Mouse (Mus musculus) G1E (cell line): ENCODE data around the gene 9530077C05Rik. TPM values are rescaled to one million over a fixed set of nuclear protein-coding genes. Genes with fewer than 3 reads are reported as not detected.
"Not testable (repeated sequence)": the region's sequence is repeated elsewhere in the genome, so short reads cannot be mapped to it uniquely, and the experiment has no call there.

ENCODE experiments used
- ATAC-seq: 2 replicates; pipeline ENCODE4 v1.8.0; 2016; ENCODE audit warnings: mild to moderate bottlenecking; ENCODE audit not compliant: insufficient number of reproducible peaks, poor library complexity, low FRiP score, severe bottlenecking; ENCODE audit errors: extremely low read depth
- DNase-seq: peaks from one replicate; pipeline ENCODE4 v3.0.0; 2012; ENCODE audit warnings: low spot score
- H3K27me3 ChIP-seq: 2 replicates; pipeline ENCODE4 v1.6.1; 2012; ENCODE audit warnings: mild to moderate bottlenecking, low read length, inconsistent platforms; ENCODE audit not compliant: insufficient read depth
- H3K36me3 ChIP-seq: replicated peaks from 2 replicates; pipeline ENCODE3; 2012; ENCODE audit warnings: mild to moderate bottlenecking, inconsistent platforms
- H3K4me1 ChIP-seq: 2 replicates; pipeline ENCODE4 v1.6.1; 2012; ENCODE audit warnings: low read depth, low read length, inconsistent platforms, mixed read lengths; ENCODE audit not compliant: insufficient read depth
- H3K4me3 ChIP-seq: 2 replicates; pipeline ENCODE4 v1.5.1; 2012; ENCODE audit warnings: low read depth, mild to moderate bottlenecking, inconsistent platforms, low read length, moderate library complexity, mixed read lengths
- H3K9me3 ChIP-seq: replicated peaks from 2 replicates; pipeline ENCODE4 v1.6.1; 2012; ENCODE audit warnings: inconsistent platforms
- CTCF ChIP-seq: IDR thresholded peaks from 2 replicates; pipeline ENCODE4 v1.5.1; 2012; ENCODE audit warnings: low read depth, low read length, inconsistent platforms, mixed read lengths
- GATA1 ChIP-seq: IDR thresholded peaks from 2 replicates; pipeline ENCODE4 v1.6.1; 2012; ENCODE audit warnings: borderline replicate concordance, low read length, inconsistent platforms, mixed read lengths
- GATA2 ChIP-seq: IDR thresholded peaks from 2 replicates; pipeline ENCODE4 v1.6.1; 2012; ENCODE audit warnings: low read depth, low read length, inconsistent platforms, borderline replicate concordance
- POLR2AphosphoS5 ChIP-seq: IDR thresholded peaks from 2 replicates; pipeline ENCODE4 v1.6.1; 2012; ENCODE audit warnings: low read depth, low read length, inconsistent platforms; ENCODE audit not compliant: insufficient replicate concordance
- TAL1 ChIP-seq: conservative IDR thresholded peaks from 2 replicates; pipeline ENCODE4 v1.6.1; 2012; ENCODE audit warnings: low read depth, low read length, inconsistent platforms, mixed read lengths
- polyA plus RNA-seq: library from polyadenylated mRNA; stranded (reverse); fragments of >175 nt; gene quantifications from 2 replicates; pipeline ENCODE4 v1.2.3, GENCODE M21; 2012
- total RNA-seq, 2 experiments: library from RNA; stranded (forward) in 1 of 2; stranded (reverse) in 1 of 2; fragments of 200-1000 nt in 1 of 2; fragments of >200 nt in 1 of 2; fragmentation: Nextera tagmentation in 1 of 2; gene quantifications; 2 replicates each; pipeline ENCODE4 v1.2.3; 2014 to 2017

9530077C05Rik gene
- total and polyA plus RNA-seq, 3 experiments = 1.3 to 6.8 (median 5.1) TPM

DNA sequence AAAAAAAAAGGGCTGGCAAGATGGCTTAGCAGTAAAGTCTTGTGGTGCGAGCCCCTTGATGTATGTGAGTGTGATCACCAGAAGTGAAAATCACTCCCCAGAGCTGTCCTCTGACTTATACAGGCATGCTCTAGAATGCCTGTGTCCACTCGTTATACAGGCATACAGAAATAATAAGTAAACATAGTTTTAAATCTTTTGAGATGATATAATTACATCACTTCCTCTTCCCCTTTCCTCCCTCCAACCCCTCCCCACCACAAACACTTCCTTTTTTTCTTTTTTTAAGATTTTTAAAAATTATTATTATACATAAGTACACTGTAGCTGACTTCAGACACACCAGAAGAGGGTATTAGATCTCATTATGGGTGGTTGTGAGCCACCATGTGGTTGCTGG is 16.6 kb upstream of the 9530077C05Rik start:
- no peak for TF ChIP-seq GATA1
- DNase-seq (no peak), ATAC-seq (no peak)
- peaks cover 24% of the 10 kb centered on the region for H3K4me1 ChIP-seq
- no peaks in the 10 kb centered on the region for H3K9me3 ChIP-seq
- H3K36me3 ChIP-seq = peaks cover 25% of the 10 kb centered on the region
- H3K27me3 ChIP-seq = no peaks in the 10 kb centered on the region
- H3K4me3 ChIP-seq = no peak overlapping the region

DNA sequence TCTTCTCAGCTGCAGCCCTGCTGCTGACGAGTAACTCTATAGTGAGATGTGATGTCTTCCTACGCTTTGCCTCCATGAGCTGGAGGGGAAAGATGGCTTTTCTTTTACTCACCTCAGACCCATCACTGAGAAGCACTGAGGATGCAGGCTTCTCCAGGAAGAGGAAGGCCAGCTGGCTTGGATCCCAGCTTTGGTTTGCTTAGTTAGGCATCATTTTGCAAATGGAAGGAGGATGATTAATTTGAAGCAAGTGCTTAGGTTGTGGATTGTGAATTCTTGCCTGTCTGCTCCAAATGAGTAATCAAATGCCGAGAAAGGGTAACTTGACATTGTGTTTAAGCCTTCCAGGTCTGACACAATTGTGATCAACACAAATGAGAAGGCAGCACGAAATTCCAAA is 12.3 kb upstream of the 9530077C05Rik start:
- H3K4me1 ChIP-seq = peaks cover 22% of the 10 kb centered on the region
- ATAC-seq = no peak
- no peaks in the 10 kb centered on the region for H3K9me3 ChIP-seq
- H3K27me3 ChIP-seq = no peaks in the 10 kb centered on the region
- TF ChIP-seq GATA2 = no peak
- TF ChIP-seq TAL1 = no peak
- no peak for TF ChIP-seq GATA1
- no peak for TF ChIP-seq CTCF
- TF ChIP-seq POLR2AphosphoS5 = no peak
- H3K36me3 ChIP-seq = peaks cover 20% of the 10 kb centered on the region
- no peak overlapping the region for H3K4me3 ChIP-seq
- DNase-seq = no peak

DNA sequence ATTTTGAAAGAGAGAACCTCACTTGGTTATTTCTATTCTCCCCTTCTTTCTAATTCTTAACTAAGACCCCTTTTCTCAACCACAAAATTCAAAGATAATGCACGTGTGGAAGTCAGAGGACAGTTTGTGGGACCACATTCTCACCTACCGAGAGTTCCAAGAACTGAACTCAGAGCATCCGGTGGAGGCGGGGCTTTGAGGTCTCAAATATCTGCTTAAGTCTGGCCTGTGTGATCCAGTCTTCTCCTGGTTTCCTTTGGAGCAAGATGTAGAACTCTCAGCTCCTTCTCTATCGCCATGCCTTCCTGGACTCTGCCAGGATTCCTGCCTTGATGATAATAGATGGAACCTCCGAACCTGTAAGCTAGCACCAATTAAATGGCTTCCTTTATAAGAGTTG is 9.3 kb upstream of the 9530077C05Rik start:
- Histone ChIP-seq H3K27me3 (no peaks in the 10 kb centered on the region), H3K9me3 (no peaks in the 10 kb centered on the region), H3K36me3 (peaks cover 9% of the 10 kb centered on the region), H3K4me1 (peaks cover 17% of the 10 kb centered on the region), H3K4me3 (no peak overlapping the region)
- TF ChIP-seq TAL1 (no peak), GATA1 (no peak), GATA2 (no peak), CTCF (no peak), POLR2AphosphoS5 (no peak)
- no peak for ATAC-seq
- no peak for DNase-seq

GRCm38 (mm10) chr9:22402976-22403375 is 8.3 kb upstream of the 9530077C05Rik start:
- ATAC-seq (no peak), DNase-seq (no peak)
- no peak overlapping the region for H3K4me3 ChIP-seq
- peaks cover 16% of the 10 kb centered on the region for H3K4me1 ChIP-seq
- H3K27me3 ChIP-seq = no peaks in the 10 kb centered on the region
- H3K9me3 ChIP-seq = no peaks in the 10 kb centered on the region
- TF ChIP-seq TAL1 (no peak), CTCF (no peak), GATA1 (no peak)
- H3K36me3 ChIP-seq = no peaks in the 10 kb centered on the region

DNA sequence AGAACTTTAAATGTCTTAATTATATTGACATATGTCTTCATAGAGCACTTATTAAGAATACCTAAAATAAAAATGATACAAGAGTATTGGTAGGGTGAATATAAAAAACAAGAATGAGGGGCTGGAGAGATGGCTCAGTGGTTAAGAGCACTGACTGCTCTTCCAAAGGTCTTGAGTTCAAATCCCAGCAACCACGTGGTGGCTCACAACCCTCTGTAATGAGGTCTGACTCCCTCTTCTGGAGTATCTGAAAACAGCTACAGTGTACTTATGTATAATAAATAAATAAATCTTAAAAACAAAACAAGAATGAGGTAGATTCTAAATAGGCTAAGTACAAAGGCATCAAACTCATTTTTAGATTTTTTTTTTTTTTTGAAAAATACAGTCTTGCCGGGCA is 7.8 kb upstream of the 9530077C05Rik start:
- ATAC-seq, H3K27me3 ChIP-seq, H3K4me3 ChIP-seq, DNase-seq, H3K9me3 ChIP-seq, H3K36me3 ChIP-seq: not testable (repeated sequence)
- H3K4me1 ChIP-seq = peaks cover 15% of the 10 kb centered on the region

- Histone ChIP-seq H3K27me3 (no peaks in the 10 kb centered on the region), H3K4me3 (no peak overlapping the region), H3K36me3 (no peaks in the 10 kb centered on the region), H3K9me3 (no peaks in the 10 kb centered on the region), H3K4me1 (peaks cover 23% of the 10 kb centered on the region)
- TF ChIP-seq TAL1 (no peak), GATA1 (no peak), GATA2 (no peak)
- no peak for DNase-seq
- ATAC-seq = no peak
Observed at GRCm38 (mm10) chr9:22405414-22405813, 5.9 kb upstream of the 9530077C05Rik start.

- peaks cover 30% of the 10 kb centered on the region for H3K4me1 ChIP-seq
- not testable (repeated sequence) for DNase-seq, H3K27me3 ChIP-seq, H3K4me3 ChIP-seq, ATAC-seq, H3K9me3 ChIP-seq, H3K36me3 ChIP-seq
Observed at GRCm38 (mm10) chr9:22407633-22408032, 3.7 kb upstream of the 9530077C05Rik start.

DNA sequence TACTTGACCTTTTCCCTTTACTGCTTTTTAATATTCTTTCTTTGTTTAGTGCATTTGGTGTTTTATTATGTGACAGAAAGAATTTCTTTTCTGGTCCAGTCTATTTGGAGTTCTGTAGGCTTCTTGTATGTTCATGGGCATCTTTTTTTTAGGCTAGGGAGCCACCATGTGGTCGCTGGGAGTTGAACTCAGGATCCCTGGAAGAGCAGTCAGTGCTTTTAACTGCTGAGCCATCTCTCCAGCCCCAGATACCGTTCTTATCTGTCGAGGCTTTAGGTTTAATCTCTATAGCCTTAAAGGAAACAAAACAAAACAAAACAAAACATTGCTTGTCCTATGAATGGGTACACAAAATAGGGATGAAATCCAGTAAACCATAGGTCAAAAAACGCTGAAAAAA is 3.0 kb upstream of the 9530077C05Rik start:
- peaks cover 29% of the 10 kb centered on the region for H3K4me1 ChIP-seq
- not testable (repeated sequence) for DNase-seq, H3K27me3 ChIP-seq, ATAC-seq, H3K36me3 ChIP-seq, H3K9me3 ChIP-seq, H3K4me3 ChIP-seq
